Mouse (Mus musculus) mature B cell (primary cell): ENCODE measurements around the gene Speer4c.
"Not testable (repeated sequence)": the region's sequence is repeated elsewhere in the genome, so short reads cannot be mapped to it uniquely, and the experiment has no call there.

Experiments
- in situ Hi-C: fragments of 300-500 bp; cut with MboI; formaldehyde crosslinking; loops from 2 replicates; pipeline ENCODE4 v1.14.3; 2019

The Speer4c gene

GRCm38 (mm10) chr5:15714171-15714570 is at the start of gene Speer4c:
TSS of gene Speer4c (minus strand) at chr5:15714271.
- in situ Hi-C loops = not testable (repeated sequence)

GRCm38 (mm10) chr5:15747478-15748255 is 33.6 kb upstream of the Speer4c start:
- in situ Hi-C loops = no loop called here

- in situ Hi-C loops = no loop called here
Measured at GRCm38 (mm10) chr5:15734097-15734867, 20.2 kb upstream of the Speer4c start.

- in situ Hi-C loops = not testable (repeated sequence)
Measured at GRCm38 (mm10) chr5:15702891-15703290, 11.2 kb downstream of the Speer4c start.

- in situ Hi-C loops = not testable (repeated sequence)
Measured at GRCm38 (mm10) chr5:15697719-15698118, 16.4 kb downstream of the Speer4c start.

- in situ Hi-C loops = not testable (repeated sequence)
Measured at GRCm38 (mm10) chr5:15691849-15692248, 22.2 kb downstream of the Speer4c start.

GRCm38 (mm10) chr5:15690822-15691221 is 23.2 kb downstream of the Speer4c start:
- in situ Hi-C loops = not testable (repeated sequence)

GRCm38 (mm10) chr5:15689659-15690213 is 24.3 kb downstream of the Speer4c start:
- in situ Hi-C loops = not testable (repeated sequence)

GRCm38 (mm10) chr5:15688874-15689658 is 25.0 kb downstream of the Speer4c start:
- in situ Hi-C loops = not testable (repeated sequence)

GRCm38 (mm10) chr5:15681301-15682035 is 32.6 kb downstream of the Speer4c start:
- in situ Hi-C loops = not testable (repeated sequence)

GRCm38 (mm10) chr5:15679980-15680949 is 33.8 kb downstream of the Speer4c start:
- in situ Hi-C loops = not testable (repeated sequence)

GRCm38 (mm10) chr5:15678907-15679306 is 35.2 kb downstream of the Speer4c start:
- in situ Hi-C loops = not testable (repeated sequence)

GRCm38 (mm10) chr5:15677750-15678149 is 36.3 kb downstream of the Speer4c start:
- in situ Hi-C loops = not testable (repeated sequence)

- in situ Hi-C loops = not testable (repeated sequence)
Measured at GRCm38 (mm10) chr5:15674429-15675244, 39.4 kb downstream of the Speer4c start.

GRCm38 (mm10) chr5:15673989-15674388 is 40.1 kb downstream of the Speer4c start:
- in situ Hi-C loops = not testable (repeated sequence)

GRCm38 (mm10) chr5:15670789-15671188 is 43.3 kb downstream of the Speer4c start:
- in situ Hi-C loops = not testable (repeated sequence)

- in situ Hi-C loops = not testable (repeated sequence)
Measured at GRCm38 (mm10) chr5:15663847-15664246, 50.2 kb downstream of the Speer4c start.
